Mouse (Mus musculus) left cerebral cortex, adult 9 months (tissue): ENCODE data around the gene Ypel3.
"Not testable (repeated sequence)": the region's sequence is repeated elsewhere in the genome, so short reads cannot be mapped to it uniquely, and the experiment has no call there.

Source experiments
- DNase-seq, 2 experiments: peaks; one replicate each; pipeline ENCODE4 v3.0.0; 2022; ENCODE audit warnings: low spot score in 2 of 2

Gene Ypel3

DNA sequence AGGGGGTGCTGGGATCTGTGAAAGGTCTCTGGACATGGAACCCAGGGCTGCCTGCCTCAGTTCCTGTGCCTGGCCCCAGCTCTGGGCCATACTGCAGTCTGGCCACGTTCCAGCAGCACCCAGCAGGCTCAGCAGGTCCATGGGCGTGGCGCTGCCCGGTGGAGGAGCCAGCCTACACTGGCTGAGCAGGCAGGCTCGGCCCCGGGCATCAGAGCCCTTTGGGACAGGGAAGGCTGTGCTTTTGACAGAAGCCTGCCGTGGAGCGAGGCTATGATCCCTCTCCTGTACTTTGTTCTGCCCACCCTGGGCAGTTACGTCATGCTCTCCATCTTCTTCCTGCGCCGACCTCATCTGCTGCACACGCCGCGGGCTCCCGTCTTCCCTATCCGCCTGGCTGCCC is 10.6 kb upstream of the Ypel3 start, which contains the start of gene Gdpd3:
Gdpd3 (plus strand) TSS at position 134 of the 400 bp plus-strand sequence.
- no peak for DNase-seq

DNA sequence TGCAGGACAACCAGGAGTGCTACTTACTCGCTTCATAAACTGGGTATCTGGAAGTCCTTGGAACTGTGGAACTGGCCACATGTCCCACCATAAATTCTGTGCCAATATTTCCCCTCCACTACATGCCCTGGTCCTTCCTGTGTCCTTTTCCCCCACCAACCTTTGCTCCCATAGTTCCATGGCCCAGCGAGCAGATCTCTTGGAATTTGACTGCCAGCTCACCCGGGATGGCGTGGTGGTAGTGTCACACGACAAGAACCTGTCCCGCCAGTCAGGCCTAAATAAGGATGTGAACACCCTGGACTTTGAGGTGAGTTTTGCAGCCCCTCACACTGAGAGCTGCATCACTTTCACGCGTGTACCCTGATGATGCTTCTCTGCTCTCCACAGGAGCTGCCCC is 9.8 kb upstream of the Ypel3 start:
- DNase-seq: no peak

DNA sequence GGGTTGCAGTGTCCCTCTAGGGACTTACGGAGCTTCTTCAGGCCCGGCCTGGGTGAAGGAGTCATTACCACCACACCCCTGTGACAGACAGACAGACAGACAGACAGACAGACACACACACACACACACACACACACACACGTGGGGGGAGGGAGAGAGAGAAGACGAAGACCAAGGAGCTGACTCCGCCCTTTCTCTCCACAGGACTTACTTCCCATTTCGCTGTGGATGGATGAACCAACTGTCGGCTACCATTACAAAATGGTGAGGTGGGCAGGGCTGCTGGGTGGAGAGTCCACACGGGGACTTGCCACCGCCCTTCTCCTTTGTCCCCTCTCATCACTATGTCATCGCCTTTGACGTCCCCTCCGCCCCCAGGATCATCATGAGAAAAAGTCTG is 6.0 kb upstream of the Ypel3 start:
- DNase-seq: no peak

DNA sequence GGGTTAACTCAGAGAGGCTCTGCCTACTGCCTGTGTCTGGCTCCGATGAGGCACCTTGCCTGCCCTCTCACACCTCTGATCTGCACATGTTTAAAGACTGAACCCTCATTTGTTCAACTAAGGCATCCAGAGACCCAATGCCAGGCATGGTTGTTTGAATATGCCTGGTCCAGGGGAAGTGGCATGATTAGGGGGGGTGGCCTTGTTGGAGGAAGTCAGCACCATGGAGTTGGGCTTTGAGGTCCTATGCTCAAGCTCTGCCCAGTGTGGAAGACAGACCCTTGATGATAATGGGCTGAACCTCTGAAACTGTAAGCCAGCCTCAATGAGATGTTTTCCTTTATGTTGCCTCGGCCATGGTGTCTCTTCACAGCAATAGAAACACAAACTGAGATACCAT is 3.4 kb upstream of the Ypel3 start:
- no peak for DNase-seq

DNA sequence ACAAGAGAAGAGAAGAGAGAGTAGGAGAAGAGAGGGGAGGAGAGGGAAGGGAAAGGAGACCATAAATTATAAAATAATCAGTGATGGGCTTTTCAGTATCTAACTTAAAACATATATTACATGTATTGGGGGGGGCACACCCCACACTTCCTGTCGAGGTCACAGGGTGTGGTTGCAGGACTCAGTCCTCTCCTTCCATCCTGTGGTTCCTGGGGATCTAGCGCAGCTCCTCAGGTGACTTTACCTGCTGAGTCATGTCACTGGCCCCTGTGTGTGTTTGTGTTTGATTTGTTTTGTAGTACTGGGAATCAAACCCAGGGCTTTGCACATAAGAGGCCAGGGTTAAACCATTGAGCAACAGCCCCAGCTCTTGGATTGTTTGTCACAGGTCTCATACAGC is 2.3 kb upstream of the Ypel3 start:
- no peak for DNase-seq

DNA sequence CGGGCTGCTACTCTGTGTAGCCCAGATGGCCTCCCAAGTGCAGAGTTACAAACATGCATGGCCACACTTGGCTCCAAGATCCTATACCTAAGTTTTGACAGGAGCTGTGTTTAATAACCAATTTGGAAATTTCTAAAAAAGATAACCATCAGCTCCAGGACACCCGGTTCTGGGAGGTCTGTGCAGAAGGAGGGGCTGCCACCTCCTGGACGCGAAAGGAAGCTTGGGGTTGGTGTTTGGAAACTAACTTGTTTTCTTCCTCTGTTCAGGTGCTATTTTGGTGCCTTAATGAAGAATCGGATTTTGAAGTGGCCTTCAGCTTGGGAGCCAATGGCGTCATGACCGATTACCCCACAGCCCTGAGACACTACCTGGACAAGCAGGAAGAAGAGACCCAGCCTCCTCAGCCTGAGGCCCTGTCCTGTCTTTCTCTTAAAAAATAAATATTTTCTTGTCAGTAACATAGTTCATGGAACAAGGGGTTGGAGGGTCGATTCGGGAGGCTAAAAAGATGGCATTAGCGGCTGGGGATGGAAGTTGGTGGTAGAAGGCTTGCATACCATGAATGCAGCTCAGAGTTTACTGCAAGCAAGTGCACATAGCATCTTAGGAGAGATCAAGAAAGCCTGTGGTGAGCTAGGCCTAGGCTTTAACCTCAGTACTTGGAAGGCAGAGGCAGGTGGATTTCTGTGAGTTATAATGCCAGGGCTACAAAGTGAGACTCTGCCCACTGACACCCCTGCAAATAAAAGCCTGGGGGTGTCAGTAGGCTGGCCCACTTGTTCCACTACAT is 1.4 kb upstream of the Ypel3 start:
- no peak for DNase-seq

DNA sequence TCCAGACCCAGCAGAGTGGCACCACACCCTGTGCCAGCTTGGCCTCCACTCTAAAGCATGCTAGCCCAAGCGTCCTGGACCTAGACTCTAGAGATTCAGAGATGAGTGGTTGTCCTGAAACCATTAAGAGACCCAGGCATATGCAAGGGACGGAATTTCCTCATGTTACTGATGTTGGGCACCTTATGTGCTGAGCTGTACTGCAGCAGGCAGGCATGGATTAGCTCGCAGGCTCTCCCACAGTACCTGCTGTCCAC is 849 bp upstream of the Ypel3 start:
- no peak for DNase-seq

DNA sequence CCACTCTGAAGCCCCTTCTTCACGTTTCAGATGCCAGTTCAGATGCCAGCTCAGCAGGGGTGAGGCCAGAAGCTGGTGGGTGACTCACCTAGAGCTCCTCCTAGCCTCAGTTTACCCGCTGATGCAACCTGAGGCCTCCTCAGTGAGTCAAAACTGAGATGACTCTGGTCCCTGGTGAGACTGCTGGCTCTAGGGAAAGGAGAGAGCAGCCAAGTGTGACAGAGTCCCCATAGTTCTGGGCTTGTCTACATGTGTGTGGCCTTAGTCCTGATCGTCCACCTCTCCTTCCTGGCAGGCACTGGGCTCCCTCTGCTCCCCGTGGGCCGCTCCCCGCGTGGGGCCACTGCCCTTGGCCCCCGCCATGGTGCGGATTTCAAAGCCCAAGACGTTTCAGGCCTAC is 721 bp downstream of the Ypel3 start:
- no peak for DNase-seq

DNA sequence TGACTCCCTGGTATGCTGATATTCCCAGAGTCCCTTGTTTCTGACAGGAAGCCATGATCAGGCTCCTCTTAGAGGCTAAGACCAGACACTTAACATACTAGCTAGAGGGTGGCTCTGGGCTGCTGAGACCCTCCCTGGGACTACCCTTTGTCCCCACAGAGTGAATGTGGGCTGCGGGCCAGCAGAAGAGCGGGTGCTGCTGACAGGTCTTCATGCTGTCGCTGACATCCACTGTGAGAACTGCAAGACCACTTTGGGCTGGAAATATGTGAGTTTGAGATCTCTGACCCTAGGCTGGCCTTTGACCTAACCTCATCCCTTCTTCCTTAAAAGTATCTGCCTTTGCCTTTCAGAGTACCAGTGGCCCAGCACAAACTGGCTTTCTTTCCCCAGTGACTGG is 1.4 kb downstream of the Ypel3 start:
- DNase-seq: no peak

DNA sequence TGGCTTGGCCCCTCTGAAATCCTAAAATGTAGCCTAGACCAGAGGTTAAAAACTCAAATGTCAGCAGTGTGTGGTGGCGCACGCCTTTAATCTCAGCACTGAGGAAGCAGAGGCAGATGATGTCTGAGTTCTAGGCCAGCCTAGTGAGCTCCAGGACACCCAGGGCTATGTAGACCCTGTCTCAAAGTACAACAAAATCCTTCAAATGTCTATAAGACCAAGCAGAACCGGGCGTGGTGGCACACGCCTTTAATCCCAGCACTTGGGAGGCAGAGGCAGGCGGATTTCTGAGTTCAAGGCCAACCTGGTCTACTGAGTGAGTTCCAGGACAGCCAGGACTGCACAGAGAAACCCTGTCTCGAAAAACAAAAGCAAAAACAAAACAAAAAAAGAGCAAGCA is 2.3 kb downstream of the Ypel3 start:
- DNase-seq: not testable (repeated sequence)

DNA sequence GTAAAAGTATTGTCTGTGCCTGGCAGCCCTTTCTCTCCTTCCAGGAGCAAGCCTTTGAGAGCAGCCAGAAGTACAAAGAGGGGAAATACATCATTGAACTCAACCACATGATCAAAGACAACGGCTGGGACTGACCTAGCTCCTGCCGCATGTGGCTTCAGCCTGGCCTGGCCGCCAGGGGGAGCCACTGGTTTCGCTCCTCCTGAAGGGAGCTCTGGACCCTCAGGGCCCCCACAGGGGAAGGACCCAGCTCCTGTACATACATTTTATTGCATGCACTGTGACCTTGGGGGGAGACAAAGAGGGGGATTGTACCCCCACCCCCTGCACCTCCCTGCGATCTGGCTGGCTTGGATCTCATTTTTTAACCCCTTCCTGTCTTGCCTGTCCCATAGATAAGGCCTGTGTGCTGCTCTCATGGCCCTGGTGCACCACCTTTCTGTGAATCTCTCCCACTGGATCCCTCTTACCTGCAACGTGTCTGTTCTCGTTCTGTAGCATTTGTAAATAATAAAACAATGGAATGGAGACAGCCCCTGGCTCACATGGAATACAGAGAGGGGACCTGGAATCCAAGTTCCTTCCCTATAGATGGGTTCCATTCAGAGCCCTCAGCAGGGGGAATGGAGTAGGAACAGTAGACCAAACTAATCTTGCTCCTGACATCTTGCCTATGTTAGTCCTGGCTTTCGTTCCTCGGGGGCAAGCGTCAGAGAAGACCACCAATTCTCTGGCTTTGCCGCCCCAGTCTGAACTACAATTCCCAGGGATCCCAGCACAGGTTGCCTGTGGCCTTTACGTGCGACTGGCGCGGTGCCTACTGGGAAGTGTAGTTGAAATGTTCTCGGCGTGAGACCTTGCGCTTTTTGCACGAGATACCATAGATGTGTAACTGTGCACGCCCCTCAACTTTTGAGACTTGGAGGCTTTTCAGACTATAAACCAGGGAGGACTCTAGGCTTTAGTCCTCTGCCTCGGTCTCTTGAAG is 3.5 kb downstream of the Ypel3 start:
- DNase-seq: peak in 1 of 2 experiments; percentile 83

DNA sequence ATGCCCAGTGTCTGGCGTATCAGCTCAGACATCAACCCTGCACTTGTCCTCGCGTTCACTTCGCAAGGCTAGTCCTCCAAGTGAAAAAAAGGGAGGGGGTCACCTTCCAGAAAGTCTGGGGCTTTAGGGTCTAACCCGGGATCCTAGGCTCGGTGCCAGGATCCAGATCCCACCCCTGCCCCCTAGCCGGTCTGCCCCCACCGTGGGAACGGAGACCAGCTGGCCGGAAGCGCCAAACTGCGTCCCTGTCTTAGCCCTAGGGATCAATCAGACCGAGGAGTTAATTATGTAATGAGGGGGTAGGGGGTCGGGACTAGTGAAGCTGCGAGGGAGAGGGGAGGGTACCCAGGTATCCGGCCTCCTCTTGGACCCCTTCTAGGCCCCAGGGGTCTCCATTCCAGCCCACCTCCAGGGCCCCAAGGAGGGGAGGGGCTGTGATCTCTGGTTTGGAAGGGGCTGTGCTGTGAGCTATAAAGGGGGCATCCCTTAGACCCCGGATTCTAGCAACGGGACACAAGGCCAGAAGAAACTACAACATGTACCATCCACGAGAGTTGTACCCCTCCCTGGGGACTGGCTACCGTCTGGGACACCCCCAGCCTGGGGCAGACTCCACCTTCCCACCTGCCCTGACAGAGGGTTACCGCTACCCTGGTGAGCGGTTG is 4.3 kb downstream of the Ypel3 start, which contains the start of gene Tbx6:
Tbx6 (plus strand) TSS at position 513 of the 665 bp plus-strand sequence.
- DNase-seq: no peak

DNA sequence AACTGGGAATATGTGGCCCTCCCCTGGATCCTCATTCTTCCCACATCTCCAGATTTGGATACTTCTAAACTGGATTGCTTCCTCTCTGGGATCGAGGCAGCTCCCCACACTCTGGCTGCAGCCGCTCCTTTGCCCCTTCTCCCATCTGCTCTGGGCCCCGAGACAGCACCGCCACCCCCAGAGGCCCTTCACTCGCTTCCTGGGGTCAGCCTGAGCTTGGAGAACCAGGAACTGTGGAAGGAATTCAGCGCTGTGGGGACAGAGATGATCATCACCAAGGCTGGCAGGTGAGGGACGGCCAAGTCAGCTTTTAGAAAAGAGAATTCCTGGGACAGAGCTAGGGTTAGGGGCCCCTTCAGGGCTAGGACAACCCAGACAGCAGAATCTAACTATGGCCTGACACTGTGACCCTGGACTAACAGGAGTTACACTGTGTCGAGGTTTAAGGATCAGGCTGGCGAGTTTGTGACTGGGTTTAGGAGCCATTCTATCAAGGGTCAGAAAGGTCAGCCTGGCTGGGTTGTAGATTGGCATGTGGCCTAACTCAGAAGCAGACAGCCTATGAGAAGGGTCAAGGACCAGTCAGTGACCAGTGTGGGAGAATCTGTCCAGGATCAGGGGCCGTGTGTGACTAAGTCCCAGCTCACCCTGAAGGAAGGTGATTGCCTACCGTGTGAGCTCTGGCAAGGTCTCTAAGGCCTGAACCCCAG is 5.1 kb downstream of the Ypel3 start:
- no peak for DNase-seq

DNA sequence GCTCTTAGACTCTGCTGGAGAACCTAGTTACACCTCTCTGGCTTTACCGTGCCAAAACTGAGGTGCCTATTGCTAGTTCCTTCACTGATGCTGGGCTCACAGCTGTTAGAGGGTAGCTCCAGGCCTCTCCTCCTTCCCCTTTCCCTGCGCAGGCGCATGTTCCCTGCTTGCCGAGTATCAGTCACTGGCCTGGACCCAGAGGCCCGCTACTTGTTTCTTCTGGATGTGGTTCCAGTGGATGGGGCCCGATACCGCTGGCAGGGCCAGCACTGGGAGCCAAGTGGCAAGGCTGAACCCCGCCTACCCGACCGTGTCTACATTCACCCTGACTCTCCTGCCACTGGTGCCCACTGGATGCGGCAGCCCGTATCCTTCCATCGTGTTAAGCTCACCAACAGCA is 5.9 kb downstream of the Ypel3 start:
- no peak for DNase-seq

DNA sequence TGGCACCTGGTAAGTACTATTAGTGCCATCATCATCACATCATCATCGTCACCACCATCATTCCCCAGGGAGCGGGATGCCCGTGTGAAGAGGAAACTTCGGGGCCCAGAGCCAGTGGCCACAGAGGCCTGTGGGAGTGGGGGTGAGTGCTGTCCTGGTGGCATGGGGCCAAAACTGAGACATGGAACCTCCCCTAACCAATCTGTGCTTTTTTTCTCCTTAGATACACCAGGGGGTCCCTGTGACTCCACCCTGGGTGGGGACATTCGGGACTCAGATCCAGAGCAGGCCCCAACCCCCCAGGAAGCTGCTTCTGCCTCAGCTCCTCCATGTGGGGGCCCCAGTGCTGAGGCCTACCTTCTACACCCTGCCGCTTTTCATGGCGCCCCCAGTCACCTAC is 7.7 kb downstream of the Ypel3 start:
- DNase-seq: no peak

DNA sequence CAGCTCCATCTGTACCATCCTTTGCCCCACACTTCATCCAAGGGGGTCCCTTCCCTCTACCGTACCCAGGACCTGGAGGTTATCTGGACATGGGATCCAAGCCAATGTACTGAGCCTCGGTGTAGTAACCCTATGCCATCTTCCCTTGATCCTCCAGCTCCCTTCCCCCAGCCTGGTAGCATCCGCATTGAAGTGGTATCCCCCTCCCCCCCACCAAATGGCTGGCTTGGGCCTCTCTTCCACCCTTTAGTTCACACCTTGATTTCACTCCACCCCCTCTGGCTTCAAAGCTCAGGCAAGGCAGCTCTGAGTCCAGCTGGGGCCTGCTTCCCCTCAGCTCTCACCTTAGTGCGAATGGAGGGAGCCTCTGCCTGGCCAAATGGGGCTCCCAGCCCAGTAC is 8.3 kb downstream of the Ypel3 start:
- DNase-seq: no peak

DNA sequence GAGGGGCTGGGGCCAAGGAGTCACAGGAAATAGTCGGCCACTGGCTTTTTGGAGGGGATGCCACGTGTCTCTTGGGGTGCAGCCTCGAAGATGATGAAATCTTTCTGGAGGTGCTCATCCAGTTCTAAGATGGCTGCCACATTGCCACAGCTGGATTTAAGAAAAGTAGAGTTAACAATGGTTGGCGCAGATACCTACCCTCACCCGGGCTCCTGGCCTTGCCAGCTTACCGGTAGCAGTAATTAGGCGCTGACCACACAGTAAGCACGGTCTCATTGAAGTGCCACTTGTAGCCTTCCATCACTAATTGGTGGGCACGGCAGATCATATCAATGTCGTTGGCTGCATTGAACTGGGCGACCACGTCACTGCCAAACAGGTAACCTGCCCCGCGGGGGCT is 9.4 kb downstream of the Ypel3 start:
- DNase-seq: no peak

DNA sequence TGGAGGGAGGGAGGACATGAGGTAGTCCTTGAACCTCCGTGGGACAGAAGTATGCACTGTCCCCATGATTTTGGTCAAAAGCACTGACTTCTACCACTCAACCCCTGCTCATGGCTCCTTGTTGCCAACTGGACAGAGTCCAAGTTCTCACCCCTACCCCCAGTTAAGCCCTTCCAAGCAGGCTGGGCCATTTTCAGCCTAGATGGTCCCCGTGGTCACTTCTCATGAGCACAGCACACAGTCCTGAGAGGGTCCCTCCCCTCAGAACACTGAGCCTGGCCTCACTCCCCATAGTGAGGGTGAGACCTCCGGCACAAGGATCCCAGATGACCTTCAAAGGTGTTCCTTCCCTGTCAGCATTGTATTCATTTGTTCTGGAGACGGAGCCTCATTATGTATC is 12.4 kb downstream of the Ypel3 start:
- no peak for DNase-seq

DNA sequence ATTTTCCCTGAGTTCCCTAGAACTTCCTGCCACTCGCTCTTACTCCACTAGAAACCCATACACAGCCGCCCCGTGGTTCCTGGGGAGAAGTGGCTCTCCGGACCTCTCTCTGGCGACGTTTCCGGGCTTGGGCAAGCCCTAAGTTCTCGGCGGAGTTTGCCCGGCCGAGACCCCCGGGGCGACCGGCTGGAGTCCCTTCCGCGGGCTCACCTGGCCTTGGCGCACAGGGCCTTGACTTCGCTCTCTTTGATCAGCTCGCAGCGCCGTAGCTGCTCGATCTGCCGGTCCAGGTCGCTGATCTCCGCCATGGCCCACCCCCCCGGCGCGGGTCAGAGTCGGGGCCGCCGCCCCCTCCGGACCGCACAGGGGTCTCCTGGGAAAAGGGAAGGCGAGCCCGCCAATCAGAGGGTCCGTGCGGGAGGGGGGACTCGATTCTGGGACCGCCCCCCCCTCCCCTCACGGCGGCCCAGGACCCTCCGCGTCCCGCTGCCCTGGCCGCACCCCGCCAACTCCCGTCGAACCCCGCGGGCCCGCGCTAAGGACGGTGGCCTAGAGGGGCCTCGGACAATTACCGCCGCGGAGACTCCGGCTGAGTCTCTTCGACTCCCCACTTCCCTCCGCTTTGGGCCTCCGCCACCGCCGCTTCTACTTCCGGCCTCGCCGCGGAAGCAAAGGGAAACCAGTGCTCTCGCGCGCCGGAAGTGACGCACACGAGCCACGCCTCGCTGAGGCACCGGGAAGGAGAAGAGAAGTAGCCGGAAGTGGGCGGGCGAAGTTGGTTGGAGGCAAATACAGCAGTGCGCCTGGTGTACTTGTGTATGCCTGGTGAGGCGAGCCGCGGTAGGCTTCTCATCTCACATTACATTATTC is 15.3 kb downstream of the Ypel3 start, which contains the start of gene Ppp4c:
Ppp4c (minus strand) TSS at position 646 of the 870 bp plus-strand sequence.
- peak; percentile 87 to 96 for DNase-seq

DNA sequence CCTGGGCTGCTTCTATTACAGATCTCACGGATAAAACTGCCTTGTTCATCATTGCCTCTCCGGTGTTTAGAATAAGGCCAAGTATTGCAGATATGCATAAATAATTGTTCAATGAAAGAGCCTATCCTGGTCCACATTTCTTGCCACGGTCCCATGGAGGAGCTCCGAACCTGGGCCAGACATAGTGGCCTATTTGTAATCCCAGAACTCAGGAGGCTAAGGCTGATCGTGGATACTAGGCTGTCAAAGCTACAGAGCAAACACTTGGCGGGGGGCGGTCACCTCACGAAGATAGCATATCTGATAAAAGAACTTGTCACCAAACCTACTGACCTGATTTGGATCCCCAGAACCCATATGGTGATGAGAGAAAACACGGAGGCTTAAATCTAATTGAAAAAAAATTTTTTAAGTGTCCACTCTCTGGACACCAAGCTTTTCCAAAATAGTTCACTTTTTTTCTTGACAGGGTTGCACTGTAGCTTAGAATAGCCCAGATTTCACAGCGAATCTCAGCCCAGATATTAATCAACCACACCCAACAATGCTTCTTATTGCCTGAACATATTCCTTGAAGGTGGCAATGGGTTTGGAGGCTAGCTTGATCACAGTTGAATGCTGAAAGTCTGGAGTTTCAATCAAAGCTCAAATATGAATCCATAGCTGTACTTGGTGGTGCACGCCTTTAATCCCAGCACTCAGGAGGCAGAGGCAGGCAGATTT is 16.1 kb downstream of the Ypel3 start:
- DNase-seq: no peak
